Mouse (Mus musculus) testis, adult 2 months (tissue): ENCODE data around the gene Col1a1.

Source experiments
- CTCF ChIP-seq: fragments of 200-500 bp; IDR thresholded peaks from 2 replicates; pipeline ENCODE4 v1.5.1; 2012; ENCODE audit warnings: low read depth, mild to moderate bottlenecking, inconsistent platforms, low read length, moderate library complexity; ENCODE audit not compliant: control insufficient read depth, insufficient read depth, insufficient replicate concordance
- POLR2A ChIP-seq: fragments of 200-500 bp; IDR thresholded peaks from 2 replicates; pipeline ENCODE4 v1.6.1; 2012; ENCODE audit warnings: low read depth, mild to moderate bottlenecking, inconsistent platforms, low read length, moderate library complexity; ENCODE audit not compliant: control insufficient read depth

DNA sequence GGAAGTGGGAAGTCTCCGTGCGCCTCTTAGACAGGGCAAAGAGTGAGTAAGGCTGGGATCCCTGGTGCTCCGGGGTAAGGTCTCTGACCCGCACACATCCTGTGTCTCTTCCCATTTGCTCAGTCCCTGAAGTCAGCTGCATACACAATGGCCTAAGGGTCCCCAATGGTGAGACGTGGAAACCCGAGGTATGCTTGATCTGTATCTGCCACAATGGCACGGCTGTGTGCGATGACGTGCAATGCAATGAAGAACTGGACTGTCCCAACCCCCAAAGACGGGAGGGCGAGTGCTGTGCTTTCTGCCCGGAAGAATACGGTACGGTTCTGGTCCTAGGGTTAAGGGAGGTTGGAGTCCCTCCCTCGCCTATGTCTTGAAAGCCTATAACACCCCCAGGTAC, 1.8 kb downstream of the Col1a1 start:
- TF ChIP-seq CTCF (no peak), POLR2A (no peak)
